Mouse (Mus musculus) myocyte (in vitro differentiated cells): Measurements from ENCODE around the gene Epo.

Experiments used
- CEBPB ChIP-seq: IDR thresholded peaks from 2 replicates; pipeline ENCODE4 v1.6.1; 2011; ENCODE audit warnings: mild to moderate bottlenecking, moderate library complexity; ENCODE audit not compliant: poor library complexity, insufficient read depth, severe bottlenecking
- E2F4 ChIP-seq: IDR thresholded peaks from one replicate; pipeline ENCODE4 v1.6.1; 2011; ENCODE audit warnings: mild to moderate bottlenecking, control low read depth, moderate library complexity; ENCODE audit not compliant: insufficient read depth
- MAX ChIP-seq: IDR thresholded peaks from one replicate; pipeline ENCODE4 v1.6.1; 2011; ENCODE audit warnings: low read depth, mild to moderate bottlenecking, control low read depth
- MYOD1 ChIP-seq, 3 experiments: IDR thresholded peaks; one replicate each; pipeline ENCODE4 v1.6.1; 2011; ENCODE audit warnings: control low read depth in 2 of 3, low read depth in 2 of 3, mild to moderate bottlenecking in 2 of 3, moderate library complexity in 1 of 3; ENCODE audit not compliant: insufficient read length in 2 of 3, control insufficient read depth in 1 of 3
- MYOG ChIP-seq, 3 experiments: IDR thresholded peaks; one replicate each; pipeline ENCODE4 v1.6.1; 2011; ENCODE audit warnings: control low read depth in 2 of 3, low read depth in 2 of 3, mild to moderate bottlenecking in 2 of 3; ENCODE audit not compliant: insufficient read length in 2 of 3, control insufficient read depth in 1 of 3, insufficient read depth in 1 of 3
- POLR2A ChIP-seq: IDR thresholded peaks from one replicate; pipeline ENCODE4 v1.6.1; 2011; ENCODE audit warnings: low read depth, mild to moderate bottlenecking, control low read depth, moderate library complexity; ENCODE audit not compliant: insufficient read length
- POLR2AphosphoS2 ChIP-seq: IDR thresholded peaks from one replicate; pipeline ENCODE4 v1.6.1; 2011; ENCODE audit warnings: low read depth, control low read depth; ENCODE audit not compliant: insufficient read length
- SRF ChIP-seq: IDR thresholded peaks from one replicate; pipeline ENCODE4 v1.6.1; 2011; ENCODE audit warnings: low read depth; ENCODE audit not compliant: control insufficient read depth, insufficient read length
- TCF12 ChIP-seq: IDR thresholded peaks from one replicate; pipeline ENCODE4 v1.6.1; 2011; ENCODE audit warnings: mild to moderate bottlenecking, control low read depth; ENCODE audit not compliant: poor library complexity, insufficient read depth, severe bottlenecking
- USF1 ChIP-seq: IDR thresholded peaks from one replicate; pipeline ENCODE4 v1.6.1; 2011; ENCODE audit warnings: low read depth, mild to moderate bottlenecking, control low read depth, moderate library complexity

- TF ChIP-seq CEBPB: no peak
- TF ChIP-seq USF1: no peak
- peak; percentile 39 for TF ChIP-seq POLR2A
- no peak for TF ChIP-seq TCF12
- TF ChIP-seq MAX: no peak
- peak; percentile 18 for TF ChIP-seq POLR2AphosphoS2
- no peak for TF ChIP-seq E2F4
- TF ChIP-seq MYOD1 (IDR thresholded peaks at IDR 0.05; ENCODE audit: control insufficient read depth in 1 of 3, insufficient read length in 2 of 3, low read depth in 2 of 3): no peak
- TF ChIP-seq SRF: no peak
- TF ChIP-seq MYOG (IDR thresholded peaks at IDR 0.05; ENCODE audit: control insufficient read depth in 1 of 3, insufficient read depth in 1 of 3, insufficient read length in 2 of 3, low read depth in 2 of 3): no peak
Observed at GRCm38 (mm10) chr5:137529221-137529995, 3.6 kb downstream of the Epo start.
